ENCODE assay signal across 8 mouse cellular contexts in the genomic region with DNA sequence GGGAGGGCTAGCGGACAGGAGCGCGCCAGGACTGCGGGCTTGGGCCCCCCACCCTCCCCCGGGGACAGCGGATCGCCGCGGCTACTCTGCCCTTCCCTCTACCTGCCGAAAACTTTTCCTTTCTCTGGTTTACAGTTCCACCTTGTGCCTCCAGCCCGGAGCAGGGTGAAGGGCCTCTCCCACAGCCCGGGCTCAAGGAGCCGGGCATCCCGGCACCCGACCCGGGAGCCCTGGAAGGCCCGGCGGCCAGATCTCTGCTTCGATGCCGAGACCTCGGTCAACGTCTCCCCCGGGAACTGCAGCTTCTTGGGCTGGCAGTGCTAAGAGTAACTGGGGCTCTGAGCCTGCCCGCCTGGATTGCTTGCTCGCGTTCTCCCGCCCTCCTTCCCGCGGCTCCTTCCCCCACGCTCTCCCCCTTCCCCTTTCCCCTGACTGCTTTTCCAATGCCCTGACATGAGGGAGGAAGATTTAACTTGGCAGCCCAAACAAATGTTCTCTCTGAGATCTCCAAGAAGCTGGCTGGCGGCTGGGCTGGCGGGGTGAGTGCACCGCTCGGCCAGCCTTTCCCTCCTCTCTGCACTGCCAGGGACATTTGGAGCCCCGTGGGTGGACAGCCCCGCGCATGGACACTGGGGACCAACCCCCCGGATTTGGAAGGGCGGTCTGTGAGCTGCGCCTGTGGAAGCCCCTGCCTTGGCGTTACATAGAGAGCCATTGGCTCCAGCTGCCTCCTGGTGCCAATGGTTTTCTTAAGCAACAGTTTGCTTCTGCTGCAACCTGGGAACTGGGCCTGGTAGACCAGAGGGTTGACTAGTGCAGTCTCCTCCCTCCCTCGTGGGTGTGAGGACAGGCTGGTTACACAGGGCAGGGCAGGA. TPM values are rescaled to one million over a fixed set of nuclear protein-coding genes. Genes with fewer than 3 reads are reported as not detected.
DNase-seq lines count a peak whose midpoint lies in the region; ATAC-seq lines count a peak whose summit lies in the region.

No protein-coding gene starts in this region.

- peak; percentile 49 for DNase-seq in spleen, postnatal 10 days (ENCODE audit: low spot score in 2 of 2)
- DNase-seq in spleen, postnatal 14 days (ENCODE audit: low spot score in 2 of 2) = no peak
- DNase-seq in embryo, embryonic 11 days = peak; percentile 78
- DNase-seq in heart, adult 9 months (ENCODE audit: low spot score in 2 of 2) = peak; percentile 77 to 78
- peak; percentile 93 for DNase-seq in kidney, adult 9 months
- DNase-seq in skeletal muscle tissue, adult 2 months (ENCODE audit: low read depth, low spot score) = peak; percentile 79

- H3K9ac ChIP-seq in limb, embryonic 13.5 days = peak overlapping the region; percentile 100
- peak overlapping the region; percentile 100 for H3K9ac ChIP-seq in midbrain, embryonic 12.5 days (replicated peaks)

- H3K36me3 ChIP-seq in limb, embryonic 13.5 days = no peaks in the 10 kb centered on the region
- H3K36me3 ChIP-seq in midbrain, embryonic 12.5 days = no peaks in the 10 kb centered on the region

- H3K4me2 ChIP-seq in limb, embryonic 13.5 days (replicated peaks) = peak overlapping the region; percentile 75
- peak overlapping the region; percentile 96 for H3K4me2 ChIP-seq in midbrain, embryonic 12.5 days (replicated peaks)

- peak overlapping the region; percentile 99 for H3K4me3 ChIP-seq in limb, embryonic 13.5 days
- peak overlapping the region; percentile 98 for H3K4me3 ChIP-seq in midbrain, embryonic 12.5 days

- under 1% methylated on average over 41 of the region's 42 CpGs for WGBS in limb, embryonic 13.5 days
- 1% methylated on average over 42 of the region's 42 CpGs for WGBS in midbrain, embryonic 12.5 days

- H3K9me3 ChIP-seq in limb, embryonic 13.5 days = no peaks in the 10 kb centered on the region
- no peaks in the 10 kb centered on the region for H3K9me3 ChIP-seq in midbrain, embryonic 12.5 days

- ATAC-seq in limb, embryonic 13.5 days (ENCODE audit: low FRiP score, low read depth) = no peak
- no peak for ATAC-seq in midbrain, embryonic 12.5 days (ENCODE audit: low FRiP score, low read depth)

- peak overlapping the region; percentile 100 for H3K27ac ChIP-seq in limb, embryonic 13.5 days
- peak overlapping the region; percentile 99 for H3K27ac ChIP-seq in midbrain, embryonic 12.5 days (replicated peaks)

- peaks cover 57% of the 10 kb centered on the region for H3K4me1 ChIP-seq in limb, embryonic 13.5 days
- peaks cover 69% of the 10 kb centered on the region for H3K4me1 ChIP-seq in midbrain, embryonic 12.5 days

- no peaks in the 10 kb centered on the region for H3K27me3 ChIP-seq in limb, embryonic 13.5 days
- H3K27me3 ChIP-seq in midbrain, embryonic 12.5 days = no peaks in the 10 kb centered on the region

RNA-seq across cellular contexts. Expression of gene Zmiz1, which starts 2.1 kb away (rescaled TPM):
- 66.7 and 68.6 TPM in 2 replicates for polyA plus RNA-seq in limb, embryonic 13.5 days (2015; fragmentation: Nextera tagmentation; extraction: Ambion mirVana)
- 79.4 and 82.5 TPM in 2 replicates for polyA plus RNA-seq in midbrain, embryonic 12.5 days (2016; fragmentation: Nextera tagmentation; extraction: Ambion mirVana)

Comparison
In these comparisons a context has a peak if more than half of its experiments do, and no peak if none do; other contexts are left out.
1. DNase-seq: peak in spleen, postnatal 10 days (2 of 2), embryo, embryonic 11 days (single experiment), heart, adult 9 months (2 of 2), kidney, adult 9 months (single experiment) and skeletal muscle tissue, adult 2 months (single experiment); none in spleen, postnatal 14 days (0 of 2).